Mouse (Mus musculus) cortical plate, adult 2 months (tissue): ENCODE measurements around the gene Cd46. TPM values are rescaled to one million over a fixed set of nuclear protein-coding genes. Genes with fewer than 3 reads are reported as not detected.

ENCODE experiments used
- H3K27ac ChIP-seq: fragments of 200-500 bp; 2 replicates; pipeline ENCODE4 v1.5.1; 2012; ENCODE audit warnings: low read length, control low read depth, inconsistent platforms; ENCODE audit not compliant: insufficient read depth
- H3K4me1 ChIP-seq: fragments of 200-500 bp; 2 replicates; pipeline ENCODE4 v1.6.1; 2011; ENCODE audit warnings: low read length; ENCODE audit not compliant: control insufficient read depth, insufficient read depth
- H3K4me3 ChIP-seq: fragments of 200-500 bp; 2 replicates; pipeline ENCODE4 v1.5.1; 2011; ENCODE audit warnings: mild to moderate bottlenecking, low read length, control low read depth; ENCODE audit not compliant: insufficient read depth
- CTCF ChIP-seq: fragments of 200-500 bp; IDR thresholded peaks from 2 replicates; pipeline ENCODE4 v1.5.1; 2011; ENCODE audit warnings: mild to moderate bottlenecking, control low read depth, low read length; ENCODE audit not compliant: insufficient read depth; ENCODE audit errors: extremely low read depth
- POLR2A ChIP-seq: fragments of 200-500 bp; IDR thresholded peaks from 2 replicates; pipeline ENCODE4 v1.6.1; 2011; ENCODE audit warnings: mild to moderate bottlenecking, low read length, control low read depth; ENCODE audit not compliant: insufficient read depth; ENCODE audit errors: extremely low read depth
- polyA plus RNA-seq: library from polyadenylated mRNA; depleted of rRNA; stranded (reverse); fragments of >200 nt; gene quantifications from 2 replicates; pipeline ENCODE4 v1.2.3, GENCODE M21; 2012; rRNA removed

Cd46 gene
- polyA plus RNA-seq: 8.0 and 9.6 TPM in 2 replicates

- Histone ChIP-seq H3K4me3 (peak within 1 kb of the TSS; percentile 15), H3K4me1 (no peaks in the 10 kb centered on the region), H3K27ac (no peak within 1 kb of the TSS)
- no peak for TF ChIP-seq POLR2A
Measured at GRCm38 (mm10) chr1:195092220-195092720, at the start of gene Cd46. Cd46 (minus strand) TSS chr1:195092249.

GRCm38 (mm10) chr1:195132070-195132469 lies 40.0 kb upstream of the Cd46 start:
- TF ChIP-seq POLR2A (no peak), CTCF (no peak)
- H3K4me3 ChIP-seq: no peak overlapping the region; the same call in 1 of the 2 replicates

GRCm38 (mm10) chr1:195131675-195132015 lies 39.6 kb upstream of the Cd46 start:
- Histone ChIP-seq H3K27ac (peak overlapping the region; percentile 94), H3K4me3 (peak overlapping the region; percentile 75), H3K4me1 (peaks cover 1% of the 10 kb centered on the region; the same call in 1 of the 2 replicates)
- TF ChIP-seq CTCF: no peak
- TF ChIP-seq POLR2A: no peak

More at GRCm38 (mm10) chr1:195132070-195132469, 40.0 kb upstream of the Cd46 start:
- Histone ChIP-seq H3K27ac (no peak overlapping the region), H3K4me1 (peaks cover 1% of the 10 kb centered on the region; the same call in 1 of the 2 replicates)

DNA sequence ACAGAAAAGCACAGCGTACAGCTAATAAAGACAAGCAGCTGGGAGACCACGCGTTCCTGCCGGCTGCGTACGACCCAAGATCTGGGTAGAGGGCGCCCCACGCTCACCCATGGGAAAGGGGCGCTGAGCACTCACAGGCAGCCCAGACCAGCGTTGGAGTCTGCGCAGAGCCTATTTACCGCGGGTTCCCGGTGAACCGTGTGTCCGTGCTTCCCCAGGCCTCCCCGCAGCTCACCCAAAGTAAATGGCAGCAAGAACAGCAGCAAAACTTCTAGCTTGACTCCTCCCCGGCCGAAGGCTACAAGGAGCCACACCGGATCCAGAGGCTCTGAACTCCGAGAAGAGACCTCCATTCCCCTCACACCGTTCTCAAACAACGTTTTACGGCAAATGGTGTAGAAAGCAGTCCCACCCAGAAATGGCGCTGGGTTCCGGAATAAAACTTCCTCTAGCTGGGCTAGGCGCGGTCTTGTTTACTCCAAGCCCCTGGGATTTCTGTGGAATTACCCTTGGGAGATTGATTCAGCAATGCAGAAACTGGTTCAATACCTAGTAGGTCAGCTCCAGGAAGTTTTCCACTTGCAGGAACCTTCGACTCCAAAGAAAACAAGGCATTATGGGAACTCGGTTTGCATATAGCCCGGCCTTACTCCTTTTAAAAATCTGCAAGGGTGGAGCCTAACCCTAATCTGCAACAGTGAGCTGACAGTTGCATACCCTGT lies 39.1 kb upstream of the Cd46 start, which contains the start of gene Cr1l:
TSS of gene Cr1l (minus strand) at position 634 of the 722 bp plus-strand sequence.
- Histone ChIP-seq H3K4me3 (peak within 1 kb of the TSS; percentile 75), H3K4me1 (peaks cover 1% of the 10 kb centered on the region; the same call in 1 of the 2 replicates), H3K27ac (peak within 1 kb of the TSS; percentile 94)
- TF ChIP-seq CTCF (peak; percentile 42; the same call in 1 of the 2 replicates), POLR2A (peak; percentile 76)

- H3K4me1 ChIP-seq: peaks cover 1% of the 10 kb centered on the region; the same call in 1 of the 2 replicates
- H3K4me3 ChIP-seq: peak overlapping the region; percentile 75
- no peak overlapping the region for H3K27ac ChIP-seq
- TF ChIP-seq CTCF: no peak
- TF ChIP-seq POLR2A: no peak
Measured at GRCm38 (mm10) chr1:195130479-195130878, 38.4 kb upstream of the Cd46 start.

DNA sequence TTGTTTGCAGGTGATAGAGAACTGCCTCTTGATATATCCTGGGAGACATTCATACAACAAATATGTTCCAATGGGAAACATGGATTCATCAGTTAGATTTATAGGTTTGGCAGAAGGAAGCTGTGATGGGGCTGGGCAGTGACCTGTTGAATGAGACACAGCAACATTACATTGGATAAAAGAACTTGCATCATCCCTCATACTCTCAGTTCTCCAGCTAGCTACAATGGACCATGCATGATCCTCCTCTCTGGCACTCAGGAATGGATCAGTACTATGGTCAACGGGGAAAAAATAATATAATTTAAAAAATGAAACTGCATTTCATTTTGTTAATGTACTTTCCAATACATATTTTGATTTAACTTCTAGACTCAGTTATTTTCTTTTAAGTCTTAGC lies 37.8 kb upstream of the Cd46 start:
- TF ChIP-seq CTCF (no peak), POLR2A (no peak)
- Histone ChIP-seq H3K4me3 (no peak overlapping the region), H3K27ac (no peak overlapping the region), H3K4me1 (peaks cover 1% of the 10 kb centered on the region; the same call in 1 of the 2 replicates)

DNA sequence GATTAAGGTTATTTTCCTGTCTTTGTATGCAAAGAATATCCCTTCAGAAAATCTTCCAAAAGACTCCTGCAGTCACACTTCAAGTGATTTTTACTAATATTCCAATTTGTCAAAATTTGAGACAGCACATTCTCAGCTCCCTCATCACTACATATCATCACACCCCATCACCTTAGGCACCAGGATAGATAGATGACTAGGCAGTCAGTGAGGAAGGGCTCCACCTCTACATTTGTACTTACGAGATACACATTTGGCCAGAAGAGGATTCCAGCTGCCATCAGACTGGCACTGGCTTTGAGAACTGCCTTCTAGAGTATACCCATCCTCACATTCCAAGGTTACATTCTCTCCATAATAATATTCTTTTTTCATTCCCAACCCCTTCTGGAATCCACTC lies 22.4 kb upstream of the Cd46 start:
- TF ChIP-seq CTCF (no peak), POLR2A (no peak)
- Histone ChIP-seq H3K4me1 (no peaks in the 10 kb centered on the region), H3K4me3 (no peak overlapping the region), H3K27ac (no peak overlapping the region)

GRCm38 (mm10) chr1:195113621-195114020 lies 21.6 kb upstream of the Cd46 start:
- H3K4me3 ChIP-seq: no peak overlapping the region
- TF ChIP-seq POLR2A: no peak
- no peak for TF ChIP-seq CTCF
- no peaks in the 10 kb centered on the region for H3K4me1 ChIP-seq

GRCm38 (mm10) chr1:195100693-195101092 lies 8.6 kb upstream of the Cd46 start:
- TF ChIP-seq CTCF (no peak), POLR2A (no peak)
- no peak overlapping the region for H3K27ac ChIP-seq
- no peak overlapping the region for H3K4me3 ChIP-seq
- no peaks in the 10 kb centered on the region for H3K4me1 ChIP-seq

More at GRCm38 (mm10) chr1:195113621-195114020, 21.6 kb upstream of the Cd46 start:
- H3K27ac ChIP-seq: no peak overlapping the region

DNA sequence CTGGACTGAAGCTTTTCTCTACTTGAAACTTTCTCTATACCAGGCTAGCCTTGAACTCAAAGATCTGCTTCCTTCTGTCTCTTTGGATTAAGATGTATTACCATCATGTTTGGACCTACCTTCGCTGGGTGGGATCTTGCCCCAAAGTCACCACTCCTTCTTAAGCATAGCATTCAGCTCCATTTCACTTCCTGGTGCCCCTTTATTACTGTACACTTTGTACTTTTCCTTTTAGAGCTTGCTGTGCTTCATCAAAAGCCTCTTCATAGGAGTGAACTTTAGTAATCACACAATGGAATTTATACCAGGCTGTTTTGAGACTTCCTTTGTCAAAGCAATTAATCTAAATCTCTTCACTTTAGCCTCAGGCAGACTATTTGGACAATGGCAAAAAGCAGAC lies 6.0 kb upstream of the Cd46 start:
- Histone ChIP-seq H3K27ac (no peak overlapping the region), H3K4me1 (no peaks in the 10 kb centered on the region), H3K4me3 (no peak overlapping the region)
- no peak for TF ChIP-seq CTCF
- TF ChIP-seq POLR2A: no peak
